Mouse (Mus musculus) retina, adult 2 months (tissue): ENCODE data around the gene Med16.

Source experiments
- DNase-seq: peaks from one replicate; pipeline ENCODE4 v3.0.0-alpha.2; 2012; ENCODE audit warnings: low read depth, low spot score

The Med16 gene

DNA sequence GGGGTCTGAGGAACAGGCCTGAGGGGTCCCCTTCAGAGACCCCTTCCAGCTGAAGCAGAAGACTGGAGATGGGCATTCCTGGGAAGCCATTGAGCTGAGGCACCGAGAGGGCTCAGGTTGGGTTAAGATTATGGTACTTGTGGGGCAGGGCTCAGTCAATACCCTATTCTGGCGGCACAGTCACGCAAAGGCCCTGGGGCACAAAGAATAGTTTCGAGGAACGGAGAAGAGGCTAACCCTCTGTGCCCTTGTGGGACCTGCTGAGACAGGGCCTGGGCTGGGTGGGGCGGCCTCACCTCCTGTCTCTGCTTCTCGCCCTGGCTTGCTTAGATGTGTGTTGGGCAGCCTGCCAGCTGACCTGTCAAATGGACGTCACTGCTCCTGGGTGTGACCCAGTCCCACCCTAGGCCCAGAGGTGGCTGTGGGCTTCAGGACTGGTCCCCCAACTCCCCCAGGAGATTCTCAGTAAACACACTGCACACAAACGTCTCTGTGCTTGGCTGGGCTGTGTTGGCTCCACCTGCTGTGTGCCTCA, 24.5 kb upstream of the Med16 start:
- DNase-seq: no peak

DNA sequence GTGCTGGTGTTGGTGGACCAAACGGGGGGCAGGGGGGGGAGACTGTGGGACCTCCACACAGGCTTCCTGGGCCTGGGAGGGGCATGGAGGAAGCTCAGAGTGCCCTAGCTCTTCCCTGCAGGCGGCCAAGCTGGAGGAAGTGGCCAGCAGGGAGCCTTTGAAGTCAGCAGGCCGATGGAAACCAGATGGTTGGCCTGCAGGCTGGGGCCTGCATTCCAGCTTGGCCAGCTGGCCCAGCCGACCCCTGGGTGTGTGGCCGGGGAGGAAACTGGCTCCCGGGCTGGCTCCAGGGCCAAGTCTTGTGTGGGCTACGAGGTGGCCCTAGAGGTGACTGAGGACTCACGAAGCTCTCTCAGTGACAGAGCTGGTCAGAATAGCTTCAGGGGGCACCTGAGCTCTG, 24.0 kb upstream of the Med16 start:
- DNase-seq: no peak

- DNase-seq: no peak
These were observed 23.1 kb upstream of the Med16 start for GRCm38 (mm10) chr10:79931797-79932196.

- no peak for DNase-seq
These were observed 22.1 kb upstream of the Med16 start for GRCm38 (mm10) chr10:79930826-79931186.

DNA sequence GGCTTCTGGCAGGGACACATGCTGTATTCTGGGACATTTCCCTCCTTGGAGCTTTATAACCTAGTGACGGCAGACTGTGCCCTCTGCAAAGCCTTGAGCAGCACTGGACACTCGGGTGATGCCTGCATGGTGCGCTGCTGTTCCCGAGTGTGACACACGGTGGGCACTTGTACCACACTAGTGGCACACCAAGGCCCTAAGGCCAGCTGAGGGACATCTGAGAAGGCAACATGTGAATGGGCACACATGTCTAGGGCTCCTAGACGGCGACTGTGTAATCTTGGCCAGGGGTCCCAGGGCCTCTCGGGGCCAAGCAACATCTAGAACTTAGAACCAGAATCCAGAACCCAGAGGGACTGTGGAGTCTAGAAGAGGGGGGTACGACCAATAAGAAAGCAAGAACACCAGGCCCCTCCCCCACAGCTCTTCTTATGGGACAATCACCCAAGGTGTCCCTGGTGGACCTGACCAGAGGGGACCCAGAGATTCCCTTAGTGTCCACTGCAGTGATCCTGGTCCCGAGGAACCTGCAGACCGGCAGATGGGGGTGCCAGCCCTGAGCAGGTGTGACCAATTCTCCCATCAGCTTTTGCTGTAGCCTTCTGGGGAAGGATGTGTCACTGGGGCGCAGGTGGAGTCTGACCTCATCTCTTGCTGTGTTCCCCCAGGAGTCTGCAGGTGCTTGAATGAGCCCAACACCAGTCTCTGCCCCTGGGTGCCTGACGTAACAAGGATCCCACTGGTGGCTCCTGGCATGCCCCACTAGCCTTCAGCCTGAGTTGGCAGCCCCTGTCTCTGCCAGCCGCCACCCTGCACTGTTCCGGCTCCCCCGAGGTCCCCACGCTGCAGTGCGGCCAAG, 21.5 kb upstream of the Med16 start:
- no peak for DNase-seq

- DNase-seq: no peak
These were observed 20.4 kb upstream of the Med16 start for GRCm38 (mm10) chr10:79928907-79929701.

DNA sequence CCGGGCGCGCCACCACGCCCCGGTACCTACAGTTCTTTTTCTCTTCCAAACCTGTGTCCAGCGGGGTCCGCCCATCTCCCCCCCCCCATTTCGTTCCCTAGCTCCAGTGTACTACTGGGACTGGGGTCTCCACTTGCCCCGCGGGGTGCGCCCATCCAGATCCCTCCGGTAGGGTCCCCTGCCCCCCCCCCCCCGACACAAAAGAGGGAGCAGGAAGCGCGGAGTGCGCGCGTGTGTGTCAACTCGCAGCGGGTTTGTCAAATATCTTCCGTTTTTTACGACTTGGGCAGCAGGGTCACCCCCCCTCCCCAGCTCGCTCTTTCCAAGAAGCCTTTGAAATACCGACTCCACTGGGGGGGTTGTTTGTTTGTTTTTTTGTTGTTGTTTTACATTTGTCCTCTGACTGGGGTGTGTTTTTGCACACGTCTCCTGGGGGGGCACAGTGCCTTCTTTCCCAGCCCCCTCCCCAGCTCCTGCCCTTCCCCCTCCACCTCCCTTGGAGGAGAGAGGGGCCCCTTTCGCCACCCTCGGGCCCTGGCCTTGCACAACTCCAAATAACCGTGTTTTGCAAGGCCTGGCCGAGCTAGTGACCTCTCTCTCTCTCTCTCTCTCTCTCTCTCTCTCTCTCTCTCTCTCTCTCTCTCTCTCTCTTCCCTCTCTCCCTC, 19.4 kb upstream of the Med16 start:
- no peak for DNase-seq

DNA sequence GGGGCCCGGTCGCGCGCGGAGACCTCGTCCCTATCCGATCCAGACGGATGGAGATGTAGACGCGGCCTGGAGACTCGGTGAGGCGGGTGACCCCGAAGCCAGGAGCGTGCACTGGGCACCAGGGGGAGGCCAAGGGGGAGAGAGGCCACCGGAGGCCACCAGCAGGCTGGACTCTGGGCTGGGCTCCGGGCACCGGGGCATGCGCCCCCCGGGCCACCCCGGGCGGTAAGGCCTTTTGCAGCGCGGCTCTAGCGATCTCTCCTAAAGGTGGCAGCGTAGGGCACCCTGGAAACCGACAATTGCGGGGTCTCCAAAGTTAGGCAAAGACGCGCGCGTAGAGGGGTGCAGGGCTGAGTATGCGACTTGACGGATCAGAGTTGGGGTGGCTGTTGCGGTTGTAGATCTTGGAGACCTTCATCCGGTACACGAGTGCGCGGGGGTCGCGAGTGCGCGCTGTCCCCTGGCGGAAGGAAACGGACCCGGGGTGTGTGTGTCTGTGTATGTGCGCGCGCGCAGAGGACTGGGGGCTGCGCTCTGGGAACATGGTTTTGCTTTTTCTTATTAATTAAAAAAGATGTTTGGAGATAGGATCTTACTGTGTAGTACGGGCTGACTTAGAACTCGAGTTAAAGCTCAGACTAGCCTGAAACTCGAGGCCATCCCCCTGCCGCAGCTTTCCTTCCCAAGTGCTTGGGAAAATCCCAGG, 18.8 kb upstream of the Med16 start:
- no peak for DNase-seq

DNA sequence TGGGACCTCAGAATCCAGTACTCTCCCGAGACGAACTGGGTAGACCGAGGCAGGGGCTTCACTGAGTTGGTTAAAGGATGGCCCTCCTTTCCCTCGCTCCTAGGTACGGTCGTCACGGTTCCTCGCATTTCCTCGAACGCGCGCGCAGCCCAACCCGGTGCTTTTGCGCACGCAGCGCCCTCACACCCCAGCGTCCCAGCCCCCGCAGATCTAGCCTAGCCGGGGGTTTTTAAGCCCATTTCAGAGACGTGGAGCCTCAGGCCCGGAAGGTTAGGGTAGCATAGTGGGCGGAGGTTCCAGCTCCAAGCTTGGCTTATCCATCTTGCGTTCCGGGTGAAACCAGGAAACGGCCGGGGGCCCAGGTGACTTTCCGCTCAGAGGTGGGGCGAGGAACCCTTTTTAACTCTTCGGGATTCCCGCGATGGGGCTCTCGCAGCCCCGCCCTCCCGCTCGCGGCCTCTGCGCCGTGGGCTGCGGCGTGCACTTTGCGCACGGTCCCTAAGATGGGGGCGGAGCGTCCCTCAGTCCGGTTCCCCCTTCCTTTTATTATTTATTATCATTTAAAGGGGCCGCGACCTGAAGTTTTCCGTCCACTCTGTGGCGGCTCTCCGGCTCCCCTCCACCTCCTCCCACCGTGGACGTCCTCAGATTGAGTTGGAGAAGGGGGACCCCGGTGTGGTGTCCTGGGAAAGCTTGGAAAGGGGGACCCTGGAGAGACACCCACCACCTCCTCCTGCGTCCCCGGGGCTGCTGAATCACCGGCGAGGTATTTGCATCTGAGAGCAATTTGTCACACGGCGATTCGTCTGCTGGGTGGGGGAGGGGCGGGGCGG, 18.0 kb upstream of the Med16 start, which contains the start of gene Arid3a:
Gene Arid3a, plus strand, starts transcription at position 553 of the 833 bp plus-strand sequence.
- peak; percentile 80 for DNase-seq

DNA sequence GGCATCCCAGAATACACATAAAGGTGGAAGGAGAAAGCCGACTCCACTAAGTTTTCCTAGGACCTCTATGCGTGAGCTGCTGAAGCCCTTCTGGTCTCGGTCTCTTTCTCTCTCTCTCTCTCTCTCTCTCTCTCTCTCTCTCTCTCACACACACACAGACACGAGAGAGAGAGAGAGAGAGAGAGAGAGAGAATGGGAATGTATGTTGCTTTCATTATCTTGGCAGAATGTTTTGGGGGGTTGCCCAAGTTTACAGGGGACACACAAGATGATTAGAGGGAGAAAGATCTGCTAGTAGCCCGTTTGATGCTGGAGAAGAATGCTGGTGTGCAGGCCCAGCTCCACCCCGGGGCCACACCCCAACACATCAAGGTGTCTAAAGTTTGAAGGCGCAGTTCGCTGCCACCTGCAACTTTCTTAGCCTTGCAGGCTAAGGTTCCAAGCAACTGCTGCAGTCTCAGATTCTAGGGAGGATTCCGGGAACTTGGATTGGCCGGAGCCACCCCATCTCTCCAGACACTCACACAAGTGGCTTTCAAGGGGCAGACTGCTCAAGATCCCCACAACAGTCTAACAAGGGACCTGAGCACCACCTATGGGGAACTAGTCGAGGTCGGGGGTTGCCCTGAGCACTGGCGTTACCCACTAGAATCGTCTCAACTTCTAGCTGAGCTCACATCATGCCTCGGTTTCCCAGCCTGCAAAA, 17.2 kb upstream of the Med16 start:
- DNase-seq: no peak

- peak; percentile 79 for DNase-seq
These were observed 16.5 kb upstream of the Med16 start for GRCm38 (mm10) chr10:79924998-79925784.

DNA sequence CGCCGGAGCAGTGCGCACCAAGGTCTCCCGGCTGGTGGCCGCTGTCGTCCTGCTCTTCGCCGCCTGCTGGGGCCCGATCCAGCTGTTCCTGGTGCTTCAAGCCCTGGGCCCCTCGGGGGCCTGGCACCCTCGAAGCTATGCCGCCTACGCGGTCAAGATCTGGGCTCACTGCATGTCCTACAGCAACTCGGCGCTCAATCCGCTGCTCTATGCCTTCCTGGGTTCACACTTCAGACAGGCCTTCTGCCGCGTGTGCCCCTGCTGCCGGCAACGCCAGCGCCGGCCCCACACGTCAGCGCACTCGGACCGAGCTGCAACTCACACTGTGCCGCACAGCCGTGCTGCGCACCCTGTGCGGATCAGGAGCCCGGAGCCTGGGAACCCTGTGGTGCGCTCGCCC, 12.8 kb upstream of the Med16 start:
- DNase-seq: no peak

- no peak for DNase-seq
These were observed 12.3 kb upstream of the Med16 start, which contains the start of gene R3hdm4 for GRCm38 (mm10) chr10:79920958-79921535. TSS of gene R3hdm4 (minus strand) at chr10:79921208.

DNA sequence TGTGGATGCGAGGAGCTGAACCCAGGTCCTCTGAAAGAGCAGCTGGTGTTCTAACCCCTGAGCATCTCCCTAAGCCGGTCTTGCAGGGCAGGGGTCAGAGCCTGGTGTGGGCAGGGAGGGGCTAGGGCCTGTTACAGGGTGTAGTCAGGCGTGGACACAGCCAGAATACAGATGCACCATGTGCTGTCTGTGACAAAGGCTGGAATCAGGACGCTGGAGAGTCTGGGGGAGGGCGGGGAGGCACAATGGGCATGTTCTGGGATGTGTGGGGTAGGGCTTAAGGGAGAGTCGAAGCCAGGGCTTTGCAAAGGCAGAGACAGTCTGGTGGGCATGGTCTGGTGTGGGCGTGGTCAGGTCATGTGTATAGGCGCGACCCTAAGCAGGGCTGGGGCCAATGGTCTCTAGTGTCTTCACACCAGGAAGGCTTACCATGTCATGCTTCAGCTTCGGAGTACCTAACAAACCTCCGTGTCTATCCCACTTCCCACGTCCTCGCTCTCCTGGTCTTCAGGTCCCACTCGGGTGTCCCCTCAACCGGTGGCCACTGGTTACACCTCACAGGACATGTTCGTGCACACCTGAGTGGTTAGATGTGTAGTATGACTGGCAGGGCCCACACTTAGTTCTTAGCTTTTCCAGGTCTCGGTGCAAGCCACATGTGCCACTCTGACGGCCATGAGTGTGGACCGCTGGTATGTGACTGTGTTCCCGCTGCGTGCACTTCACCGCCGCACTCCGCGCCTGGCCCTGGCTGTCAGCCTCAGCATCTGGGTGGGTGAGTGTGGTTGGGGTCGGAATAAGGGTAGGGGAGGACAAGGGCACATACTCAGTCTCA, 11.6 kb upstream of the Med16 start:
- no peak for DNase-seq

DNA sequence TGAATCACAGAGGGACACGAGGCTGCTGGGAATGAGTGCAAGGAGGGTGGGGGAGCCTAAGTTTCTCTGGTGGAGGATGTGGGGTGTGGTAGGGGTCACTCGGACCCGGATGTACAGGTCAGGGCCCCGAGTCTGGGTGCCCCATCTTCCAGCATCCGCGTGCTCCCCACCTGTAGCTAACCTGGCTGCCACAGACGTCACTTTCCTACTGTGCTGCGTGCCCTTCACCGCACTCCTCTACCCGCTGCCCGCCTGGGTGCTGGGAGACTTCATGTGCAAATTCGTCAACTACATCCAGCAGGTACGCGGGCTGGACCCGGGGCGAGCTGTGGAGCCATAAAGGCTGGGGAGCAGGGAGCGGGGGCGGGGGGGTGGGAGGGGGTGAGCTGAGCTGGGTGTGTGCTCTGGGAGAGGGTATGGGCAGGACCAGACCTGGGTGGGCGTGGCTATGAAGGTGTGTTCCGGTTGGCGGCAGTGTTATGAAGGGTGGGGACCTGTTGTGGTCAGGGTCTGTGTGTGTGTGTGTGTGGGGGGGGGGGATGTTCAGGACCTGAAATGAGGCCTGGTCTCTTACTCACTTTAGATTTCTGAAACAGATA, 10.6 kb upstream of the Med16 start:
- DNase-seq: no peak

DNA sequence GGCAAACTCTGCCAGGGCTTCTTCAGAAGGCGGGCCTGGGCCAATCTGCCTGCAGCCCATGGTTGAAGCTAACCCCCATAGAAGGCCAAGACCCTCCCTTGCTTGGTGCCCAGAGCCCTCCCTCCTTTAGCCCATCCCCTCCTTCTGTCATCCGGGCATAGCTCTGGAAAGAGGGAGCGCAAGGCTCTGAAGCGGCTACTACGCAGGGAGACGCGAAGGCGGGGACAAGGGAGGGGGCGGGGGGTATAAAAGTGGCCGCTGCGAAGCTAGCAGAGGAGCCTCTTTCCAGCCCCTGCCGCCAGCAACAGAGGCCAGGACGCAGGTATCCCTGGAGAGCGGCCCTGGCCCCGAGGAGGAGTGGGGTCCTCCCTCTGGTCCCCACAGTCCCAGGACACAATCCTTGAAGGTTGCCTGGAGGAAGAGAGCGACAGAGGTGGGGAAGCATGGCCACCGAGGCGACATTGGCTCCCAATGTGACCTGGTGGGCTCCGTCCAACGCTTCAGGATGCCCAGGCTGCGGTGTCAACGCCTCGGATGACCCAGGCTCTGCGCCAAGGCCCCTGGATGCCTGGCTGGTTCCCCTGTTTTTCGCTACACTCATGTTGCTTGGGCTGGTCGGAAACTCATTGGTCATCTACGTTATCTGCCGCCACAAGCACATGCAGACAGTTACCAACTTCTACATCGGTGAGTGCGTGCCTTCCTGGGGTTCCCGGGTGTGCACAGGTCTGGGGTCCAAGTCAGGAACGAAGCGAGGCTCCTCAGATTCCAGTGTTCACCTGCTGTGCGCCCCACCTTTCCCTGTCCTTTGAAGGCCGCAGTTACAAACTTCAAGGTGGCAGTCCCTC, 9.7 kb upstream of the Med16 start:
- DNase-seq: no peak
